Mouse (Mus musculus): ENCODE data around the gene Mthfd1l.
"Not testable (repeated sequence)": the region's sequence is repeated elsewhere in the genome, so short reads cannot be mapped to it uniquely, and the experiment has no call there.

Gene Mthfd1l

GRCm38 (mm10) chr10:4174229-4174628, 201.3 kb downstream of the Mthfd1l start:
- in situ Hi-C loops (cut with MboI; ENCODE audit: unreplicated experiment in 2 of 2), result loop anchor here in 1 of 2 experiments (5.0 kb wide), 1 partner anchor 53 kb away; no protein-coding TSS in a partner anchor

DNA sequence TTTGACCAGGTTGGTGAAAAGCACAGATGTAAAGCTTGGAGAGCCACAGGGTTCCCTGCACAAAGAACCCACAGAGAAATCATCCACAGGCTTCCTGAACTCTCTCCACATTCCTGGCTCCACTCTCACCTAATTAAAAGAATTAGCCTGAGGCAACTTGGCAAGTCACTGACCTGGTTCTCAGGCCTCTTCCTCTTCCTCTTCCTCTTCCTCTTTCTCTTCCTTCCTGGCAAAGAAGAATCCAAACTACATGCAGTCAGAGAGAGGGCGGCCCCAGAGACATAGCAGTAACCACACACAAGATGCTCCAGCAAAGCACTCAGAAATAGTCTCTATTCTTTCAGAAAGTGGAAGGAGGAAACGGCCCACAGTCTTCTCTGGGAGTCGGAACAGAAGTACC, 201.8 kb downstream of the Mthfd1l start:
- in situ Hi-C loops (cut with MboI; ENCODE audit: unreplicated experiment in 2 of 2), result loop anchor here in 1 of 2 experiments (5.0 kb wide), 1 partner anchor 53 kb away; no protein-coding TSS in a partner anchor

DNA sequence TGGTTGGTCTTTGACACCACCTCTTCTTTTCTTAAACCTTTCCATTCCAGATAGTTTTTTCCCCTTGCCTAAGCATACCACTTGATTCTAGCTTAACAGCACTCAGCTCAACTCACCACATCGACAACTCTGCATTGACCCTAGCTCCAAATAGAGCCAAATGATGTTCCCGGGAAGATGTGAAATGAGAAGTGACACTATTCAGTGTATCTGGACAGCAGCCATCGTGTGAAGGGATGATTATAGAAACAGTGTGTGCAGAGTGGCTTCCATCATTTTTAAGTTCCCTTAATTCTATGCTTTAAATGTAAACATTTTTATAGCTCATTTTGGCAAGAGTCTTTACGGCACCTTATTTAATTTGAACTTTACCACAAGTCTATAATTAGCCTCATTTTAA, 204.4 kb downstream of the Mthfd1l start:
- in situ Hi-C loops (cut with MboI; ENCODE audit: unreplicated experiment in 2 of 2), result no loop called here

DNA sequence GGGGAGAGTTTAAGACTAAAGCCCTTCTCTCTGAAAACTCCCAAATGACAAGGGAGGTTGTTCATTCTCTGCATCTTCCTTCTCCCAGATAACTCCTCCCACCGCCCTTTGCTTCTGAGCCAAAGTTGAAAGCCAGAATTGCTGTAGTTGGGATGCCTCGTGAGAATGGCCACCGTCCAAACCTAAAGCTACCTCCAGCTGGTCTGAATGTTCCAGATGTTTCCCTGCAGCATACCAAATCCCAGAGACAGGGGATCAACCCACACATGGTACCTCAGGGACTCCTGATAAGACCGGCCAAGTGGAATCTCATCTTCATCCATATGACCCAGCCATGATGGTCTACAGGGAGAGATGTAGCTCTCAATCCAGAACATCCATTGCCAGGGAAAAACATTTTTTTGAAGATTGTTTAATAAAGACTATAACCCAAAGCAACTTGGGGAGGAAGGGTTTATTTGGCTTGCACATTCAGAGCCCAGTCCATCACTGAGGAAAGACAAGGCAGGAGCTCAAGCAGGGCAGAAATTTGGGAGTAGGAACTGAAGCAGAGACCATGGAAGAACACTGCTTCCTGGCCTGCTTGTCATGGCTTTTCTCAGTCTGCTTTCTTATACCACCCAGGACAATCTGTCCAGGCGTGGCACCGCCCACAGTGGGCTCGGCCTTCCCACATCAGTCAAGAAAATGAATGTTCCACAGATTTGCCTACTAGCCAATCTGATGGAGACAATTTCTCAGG, 206.3 kb downstream of the Mthfd1l start:
- in situ Hi-C loops (cut with MboI; ENCODE audit: unreplicated experiment in 2 of 2), result no loop called here

DNA sequence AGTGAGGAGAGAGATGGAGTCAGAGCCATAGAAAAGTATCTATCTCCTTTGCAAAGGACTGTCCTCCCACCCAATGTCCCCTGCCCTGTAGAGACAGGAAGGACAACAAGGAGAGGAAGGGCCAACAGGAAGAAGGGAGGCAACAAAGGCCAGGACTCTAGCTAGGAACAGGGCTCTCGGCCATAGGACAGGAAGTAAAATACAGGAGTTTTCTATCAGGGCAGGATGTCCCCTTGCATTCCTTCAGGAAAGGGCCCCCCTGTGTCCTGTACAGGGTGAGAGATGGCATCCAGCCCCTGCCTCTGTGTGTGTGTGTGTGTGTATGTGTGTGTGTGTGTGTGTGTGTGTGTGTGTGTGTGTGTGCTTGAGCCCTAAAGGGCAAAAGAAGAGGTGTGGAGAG, 209.0 kb downstream of the Mthfd1l start:
- in situ Hi-C loops (cut with MboI; ENCODE audit: unreplicated experiment in 2 of 2), result no loop called here

DNA sequence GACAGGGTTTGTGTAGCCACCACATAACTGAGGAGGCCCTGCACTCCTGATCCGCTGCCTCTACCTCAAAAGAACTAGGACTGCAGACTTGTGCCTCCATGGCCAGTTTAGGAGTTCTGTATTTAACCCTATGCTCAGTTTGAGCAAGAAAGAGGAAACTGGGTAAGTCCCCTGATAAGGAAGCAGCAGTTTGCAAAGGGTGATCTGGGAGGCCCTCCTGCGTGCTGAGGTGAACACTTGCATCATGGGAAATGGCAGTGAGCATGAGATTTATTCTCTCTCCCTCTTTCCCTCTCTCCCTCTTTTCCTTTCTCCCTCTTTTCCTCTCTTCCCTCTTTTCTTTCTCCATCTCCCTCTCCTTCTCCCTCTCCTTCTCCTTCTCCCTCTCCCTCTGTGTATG, 209.5 kb downstream of the Mthfd1l start:
- in situ Hi-C loops (cut with MboI; ENCODE audit: unreplicated experiment in 2 of 2), result no loop called here

DNA sequence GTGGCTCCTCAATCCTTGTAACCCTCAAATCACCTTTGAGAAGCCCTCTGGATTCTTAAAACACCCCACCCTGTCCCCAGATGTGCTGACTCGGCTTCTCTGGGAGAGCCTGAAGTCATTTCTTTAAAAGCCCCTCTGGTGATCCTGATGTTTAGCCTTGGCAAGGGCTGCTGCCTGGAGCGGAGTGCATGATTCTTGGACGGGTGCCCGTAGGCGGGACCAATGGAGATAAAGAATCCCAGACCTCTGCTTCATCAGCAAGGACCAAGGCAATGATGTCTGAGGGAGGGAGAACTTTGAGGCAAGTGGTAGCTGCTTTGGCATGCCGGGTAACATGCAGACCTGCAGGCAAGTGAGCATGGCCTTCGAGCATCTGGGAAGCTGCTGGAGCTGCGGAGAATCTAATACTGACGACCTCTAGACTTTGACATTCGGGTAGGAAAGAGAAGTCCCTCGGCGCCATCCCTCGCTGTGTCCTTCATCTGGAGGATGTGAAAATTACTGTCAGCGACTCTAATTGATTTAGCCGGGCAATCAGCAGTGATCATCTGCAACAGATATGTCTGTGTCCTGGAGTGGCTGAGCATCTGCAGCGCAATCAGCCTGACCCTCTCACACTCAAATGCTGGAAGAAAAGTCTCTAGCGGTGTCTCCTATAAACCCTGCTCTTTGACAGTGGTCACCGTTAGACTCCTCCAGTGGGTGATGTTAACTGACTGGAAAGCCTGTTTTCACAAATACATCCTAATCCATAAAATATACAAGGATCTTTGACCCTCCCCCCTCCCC, 215.9 kb downstream of the Mthfd1l start:
- in situ Hi-C loops (cut with MboI; ENCODE audit: unreplicated experiment in 2 of 2), result no loop called here

DNA sequence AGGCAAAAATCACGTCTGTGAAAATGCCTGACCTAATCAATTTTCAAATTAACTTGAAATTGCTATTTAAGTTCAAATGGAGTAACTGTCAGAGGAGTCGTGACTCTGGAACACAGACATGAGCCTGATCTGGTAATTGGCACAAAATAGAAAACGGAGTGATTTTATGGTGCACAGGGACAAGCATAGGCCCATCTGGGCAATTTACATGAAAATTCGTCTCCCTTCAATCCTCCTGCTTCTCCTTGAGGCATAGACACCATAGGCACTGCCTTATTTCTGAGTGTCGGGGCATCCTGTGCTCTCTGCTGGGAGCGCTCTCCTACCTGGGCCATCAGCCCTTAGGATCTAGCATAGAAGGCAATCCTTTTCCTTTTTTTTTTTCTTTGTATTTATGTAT, 216.5 kb downstream of the Mthfd1l start:
- in situ Hi-C loops (cut with MboI; ENCODE audit: unreplicated experiment in 2 of 2), result no loop called here

DNA sequence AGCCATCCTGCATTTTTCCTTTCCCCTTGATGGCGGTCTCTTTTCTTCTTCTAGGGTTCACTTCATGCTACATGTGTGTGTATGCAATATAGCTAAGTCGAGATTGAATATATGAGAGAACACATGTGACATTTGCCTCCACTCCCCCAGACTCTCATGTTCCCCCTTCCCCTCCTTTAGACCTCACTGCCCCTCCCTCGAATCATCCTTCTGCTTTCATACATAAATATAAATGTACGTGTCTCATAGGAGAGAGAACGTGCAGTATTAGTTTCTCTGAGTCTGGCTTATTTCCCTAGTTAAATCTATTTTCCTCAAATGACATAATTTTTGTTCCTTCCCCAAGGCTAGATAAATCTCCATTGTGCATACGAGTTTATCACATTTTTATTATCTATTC, 226.1 kb downstream of the Mthfd1l start:
- in situ Hi-C loops (cut with MboI; ENCODE audit: unreplicated experiment in 2 of 2), result no loop called here

DNA sequence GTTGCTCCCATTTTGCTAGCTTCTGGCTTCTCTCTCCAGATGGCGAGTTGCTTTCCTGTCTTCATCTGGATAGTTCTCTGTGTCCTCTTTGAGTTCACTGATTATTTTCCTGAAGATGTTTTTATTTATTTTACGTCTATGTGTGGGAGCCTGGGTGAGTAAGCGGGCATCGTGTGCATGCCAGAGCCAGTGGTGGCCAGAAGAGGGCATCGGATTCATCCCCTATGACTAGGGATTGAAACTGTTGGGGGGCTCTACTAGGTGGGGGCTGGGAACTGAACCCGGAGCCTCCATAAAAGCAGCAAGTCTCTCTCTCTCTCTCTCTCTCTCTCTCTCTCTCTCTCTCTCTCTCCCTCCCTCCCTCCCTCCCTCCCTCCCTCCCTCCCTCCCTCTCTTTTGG, 227.0 kb downstream of the Mthfd1l start:
- in situ Hi-C loops (cut with MboI; ENCODE audit: unreplicated experiment in 2 of 2), result no loop called here

DNA sequence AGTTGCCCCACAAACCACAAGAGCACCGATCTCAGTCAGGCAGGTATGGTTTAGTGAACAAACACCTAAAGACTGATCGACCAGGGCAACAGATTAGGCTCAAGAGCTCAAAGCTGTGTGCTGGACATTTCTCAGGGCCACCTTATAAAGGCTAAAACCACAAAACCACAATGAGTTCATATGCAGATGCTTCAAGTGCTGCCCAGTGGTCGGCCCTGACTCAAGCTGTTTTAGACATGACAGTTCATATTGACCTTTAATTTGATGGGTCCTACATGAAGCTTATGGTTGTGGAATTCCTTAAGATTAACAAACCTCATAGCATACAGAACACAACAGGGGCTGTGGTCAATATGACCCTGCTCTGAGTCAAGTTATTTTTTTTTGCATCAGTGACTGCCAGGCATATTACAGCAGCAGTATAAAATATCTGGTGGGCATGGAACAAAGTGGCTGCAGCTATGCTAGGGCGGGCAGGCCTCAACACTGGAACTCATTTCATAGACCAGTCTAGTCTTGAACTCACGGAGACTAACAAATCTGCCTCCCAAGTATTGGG, 227.7 kb downstream of the Mthfd1l start:
- in situ Hi-C loops (cut with MboI; ENCODE audit: unreplicated experiment in 2 of 2), result no loop called here

DNA sequence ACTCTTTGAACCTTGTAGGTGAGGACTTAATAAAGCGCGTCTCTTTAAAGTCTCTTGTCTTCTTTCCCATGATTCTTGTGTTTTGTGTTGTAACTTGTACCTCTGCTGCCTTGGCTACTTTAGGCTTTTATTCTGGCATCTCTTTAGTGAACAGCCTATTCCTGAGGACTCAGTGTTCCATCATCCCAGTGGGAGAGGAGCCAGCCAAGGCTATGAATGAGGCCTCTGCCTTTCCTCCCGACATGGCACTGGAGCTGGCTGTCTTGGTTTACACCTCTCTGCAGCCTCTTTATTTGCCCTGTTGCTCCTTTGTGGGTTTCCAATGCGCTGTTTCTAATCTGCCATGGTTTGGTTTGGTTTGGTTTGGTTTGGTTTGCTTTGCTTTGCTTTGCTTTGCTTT, 228.2 kb downstream of the Mthfd1l start:
- in situ Hi-C loops (cut with MboI; ENCODE audit: unreplicated experiment in 2 of 2), result no loop called here

DNA sequence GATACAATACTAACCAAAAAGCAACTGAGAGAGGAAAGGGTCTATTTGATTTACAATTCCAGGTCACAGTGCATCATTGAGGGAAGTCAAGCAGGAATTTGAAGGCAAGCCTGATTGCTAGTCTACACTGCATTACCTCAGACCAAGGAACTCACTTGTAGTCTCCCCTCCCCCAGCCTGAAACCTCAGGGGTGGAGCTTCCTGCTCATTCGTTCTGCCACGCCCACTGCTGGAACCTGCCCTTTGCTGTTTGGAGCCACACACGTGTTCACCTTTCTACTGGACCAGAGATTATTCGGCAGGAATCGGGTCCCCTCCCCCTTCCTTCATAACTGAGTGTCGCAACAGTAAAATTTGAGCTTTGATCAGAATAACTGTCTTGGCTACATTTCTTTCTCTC, 230.7 kb downstream of the Mthfd1l start:
- in situ Hi-C loops (cut with MboI; ENCODE audit: unreplicated experiment in 2 of 2), result not testable (repeated sequence)

- in situ Hi-C loops (cut with MboI; ENCODE audit: unreplicated experiment in 2 of 2), result no loop called here
Measured at GRCm38 (mm10) chr10:4209040-4209439, 236.1 kb downstream of the Mthfd1l start.

- in situ Hi-C loops (cut with MboI; ENCODE audit: unreplicated experiment in 2 of 2), result loop anchor here in 1 of 2 experiments (10.0 kb wide), 1 partner anchor 46 kb away; no protein-coding TSS in a partner anchor
Measured at GRCm38 (mm10) chr10:4210313-4211066, 237.6 kb downstream of the Mthfd1l start.

- in situ Hi-C loops (cut with MboI; ENCODE audit: unreplicated experiment in 2 of 2), result loop anchor here in 1 of 2 experiments (10.0 kb wide), 1 partner anchor 46 kb away; no protein-coding TSS in a partner anchor
Measured at GRCm38 (mm10) chr10:4211067-4211447, 238.1 kb downstream of the Mthfd1l start.

Data from v-Abl transformed pro-B cells (cell line).